Mouse (Mus musculus): ENCODE results near the gene Mrpl45. TPM values are rescaled to one million over a fixed set of nuclear protein-coding genes. Genes with fewer than 3 reads are reported as not detected.

The Mrpl45 gene
- polyA plus RNA-seq, 1 experiment, result 48.5 TPM

DNA sequence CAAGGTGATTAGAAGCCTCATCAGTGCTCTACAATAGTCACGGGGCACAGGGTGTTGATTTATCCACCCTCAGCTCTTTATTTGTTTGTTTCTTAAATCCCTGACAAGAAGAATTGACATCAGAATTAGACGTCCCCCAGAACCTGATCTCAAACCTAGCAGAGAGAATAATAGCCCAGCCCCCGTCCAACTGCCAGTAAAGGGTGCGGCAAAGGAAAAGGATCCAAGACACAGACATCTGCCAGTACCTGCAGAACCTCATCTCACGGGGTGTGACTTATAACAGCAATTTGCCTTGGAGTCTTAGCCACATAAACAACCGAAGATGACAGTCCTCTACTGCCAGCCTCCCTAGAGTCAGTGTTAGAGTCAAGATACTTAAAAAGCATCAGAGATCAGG is 28.5 kb upstream of the Mrpl45 start:
- Histone ChIP-seq H3K27me3 (ENCODE audit: control insufficient read depth, insufficient read depth, insufficient read length) (no peaks in the 10 kb centered on the region), H3K36me3 (ENCODE audit: control insufficient read depth, insufficient read depth) (no peaks in the 10 kb centered on the region), H3K79me2 (ENCODE audit: control insufficient read depth, insufficient read depth) (no peaks in the 10 kb centered on the region), H3ac (ENCODE audit: control insufficient read depth, insufficient read length, low read depth) (no peak overlapping the region), H3K4me3 (ENCODE audit: insufficient read depth, poor library complexity, severe bottlenecking) (no peak overlapping the region), H3K79me3 (ENCODE audit: low read depth) (no peaks in the 10 kb centered on the region)
- TF ChIP-seq USF1 (IDR thresholded peaks at IDR 0.05; ENCODE audit: low read depth), result no peak
- TF ChIP-seq MYOG (IDR thresholded peaks at IDR 0.05; ENCODE audit: control insufficient read depth, extremely low read depth, insufficient read length), result no peak
- TF ChIP-seq CEBPB (IDR thresholded peaks at IDR 0.05; ENCODE audit: low read depth), result no peak
- no peak for TF ChIP-seq MAX (IDR thresholded peaks at IDR 0.05)
- no peak for TF ChIP-seq CTCF (IDR thresholded peaks at IDR 0.05; ENCODE audit: control insufficient read depth, insufficient read depth, insufficient read length)
- no peak for TF ChIP-seq FOSL1 (IDR thresholded peaks at IDR 0.05; ENCODE audit: insufficient read depth, low read length, poor library complexity, severe bottlenecking)
- TF ChIP-seq MYOD1 (IDR thresholded peaks at IDR 0.05; ENCODE audit: control insufficient read depth, insufficient read length, low read depth), result no peak

DNA sequence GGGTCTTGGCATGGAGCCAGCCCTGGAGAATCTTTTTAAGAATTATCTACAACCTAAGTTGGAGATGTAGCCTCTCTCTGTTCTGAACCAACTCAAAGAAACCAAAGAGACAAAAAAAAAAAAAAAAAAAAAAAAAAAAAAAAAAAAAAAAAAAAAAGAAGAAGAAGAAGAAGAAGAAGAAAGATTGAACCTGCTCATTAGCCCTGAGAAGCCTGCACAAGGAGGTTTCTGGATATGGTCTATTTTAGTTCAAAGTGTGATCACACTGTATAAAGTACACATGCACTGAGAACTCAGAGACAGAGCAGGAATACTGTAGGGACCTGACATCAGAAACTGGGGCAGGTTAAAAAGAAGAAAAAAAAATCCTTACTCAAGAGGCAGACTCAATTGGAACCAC is 27.9 kb upstream of the Mrpl45 start:
- H3K79me3 ChIP-seq (ENCODE audit: low read depth), result no peaks in the 10 kb centered on the region
- no peak overlapping the region for H3ac ChIP-seq (ENCODE audit: control insufficient read depth, insufficient read length, low read depth)
- no peak overlapping the region for H3K4me3 ChIP-seq (ENCODE audit: insufficient read depth, poor library complexity, severe bottlenecking)
- no peaks in the 10 kb centered on the region for H3K27me3 ChIP-seq (ENCODE audit: control insufficient read depth, insufficient read depth, insufficient read length)
- no peaks in the 10 kb centered on the region for H3K79me2 ChIP-seq (ENCODE audit: control insufficient read depth, insufficient read depth)
- H3K36me3 ChIP-seq (ENCODE audit: control insufficient read depth, insufficient read depth), result no peaks in the 10 kb centered on the region
- TF ChIP-seq CEBPB (IDR thresholded peaks at IDR 0.05; ENCODE audit: low read depth), result no peak
- no peak for TF ChIP-seq MAX (IDR thresholded peaks at IDR 0.05)
- no peak for TF ChIP-seq CTCF (IDR thresholded peaks at IDR 0.05; ENCODE audit: control insufficient read depth, insufficient read depth, insufficient read length)
- no peak for TF ChIP-seq FOSL1 (IDR thresholded peaks at IDR 0.05; ENCODE audit: insufficient read depth, low read length, poor library complexity, severe bottlenecking)
- no peak for TF ChIP-seq MYOG (IDR thresholded peaks at IDR 0.05; ENCODE audit: control insufficient read depth, extremely low read depth, insufficient read length)
- TF ChIP-seq USF1 (IDR thresholded peaks at IDR 0.05; ENCODE audit: low read depth), result no peak

DNA sequence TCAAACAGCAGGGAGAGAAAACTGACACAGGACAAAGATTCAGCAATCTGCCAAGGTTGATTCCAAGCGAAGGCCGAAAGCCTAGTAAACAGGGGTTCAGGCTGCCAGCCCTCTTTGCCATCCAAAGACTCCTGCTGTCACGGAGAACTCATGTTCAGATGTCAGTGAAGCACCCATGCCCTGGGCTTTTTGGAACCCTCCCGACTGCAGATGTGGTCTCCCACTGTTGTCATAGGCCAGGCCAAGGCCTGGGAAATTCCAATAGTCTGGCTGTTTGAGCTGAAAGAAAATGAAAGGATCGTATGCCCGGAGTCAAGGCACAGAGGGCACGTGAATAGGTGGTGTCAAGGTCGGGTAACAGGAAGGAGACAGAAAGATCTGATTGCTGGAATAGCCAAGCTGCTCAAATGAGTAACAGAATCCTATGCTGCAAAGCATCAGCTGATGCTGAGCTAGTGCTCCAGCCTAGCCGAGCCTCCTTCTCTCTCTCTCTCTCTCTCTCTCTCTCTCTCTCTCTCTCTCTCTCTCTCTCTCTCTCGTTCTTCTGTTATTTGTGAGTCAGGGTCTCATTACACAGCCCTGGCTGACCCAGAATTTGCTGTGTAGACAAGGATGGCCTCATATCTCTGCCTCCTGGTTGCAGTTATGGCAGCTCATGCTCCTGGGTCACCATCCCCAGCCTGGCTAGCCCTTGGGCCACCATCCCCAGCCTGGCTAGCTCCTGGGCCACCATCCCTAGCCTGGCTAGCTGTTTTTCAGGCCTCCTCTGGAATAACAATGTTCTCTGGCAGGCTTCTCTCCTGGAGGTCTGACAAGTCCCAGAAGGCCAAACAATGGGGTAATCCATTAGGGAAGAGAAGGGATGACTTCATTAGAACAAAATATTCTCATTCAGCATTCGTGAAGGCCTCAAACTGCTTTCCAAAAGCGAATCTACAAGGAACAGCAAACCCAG is 26.0 kb upstream of the Mrpl45 start:
- H3K79me3 ChIP-seq (ENCODE audit: low read depth), result no peaks in the 10 kb centered on the region
- TF ChIP-seq MYOD1 (IDR thresholded peaks at IDR 0.05; ENCODE audit: control insufficient read depth, insufficient read length, low read depth) (no peak), FOSL1 (IDR thresholded peaks at IDR 0.05; ENCODE audit: insufficient read depth, low read length, poor library complexity, severe bottlenecking) (no peak)
- H3ac ChIP-seq (ENCODE audit: control insufficient read depth, insufficient read length, low read depth), result no peak overlapping the region
- H3K4me3 ChIP-seq (ENCODE audit: insufficient read depth, poor library complexity, severe bottlenecking), result no peak overlapping the region
- no peaks in the 10 kb centered on the region for H3K79me2 ChIP-seq (ENCODE audit: control insufficient read depth, insufficient read depth)
- H3K27me3 ChIP-seq (ENCODE audit: control insufficient read depth, insufficient read depth, insufficient read length), result no peaks in the 10 kb centered on the region
- H3K36me3 ChIP-seq (ENCODE audit: control insufficient read depth, insufficient read depth), result no peaks in the 10 kb centered on the region

DNA sequence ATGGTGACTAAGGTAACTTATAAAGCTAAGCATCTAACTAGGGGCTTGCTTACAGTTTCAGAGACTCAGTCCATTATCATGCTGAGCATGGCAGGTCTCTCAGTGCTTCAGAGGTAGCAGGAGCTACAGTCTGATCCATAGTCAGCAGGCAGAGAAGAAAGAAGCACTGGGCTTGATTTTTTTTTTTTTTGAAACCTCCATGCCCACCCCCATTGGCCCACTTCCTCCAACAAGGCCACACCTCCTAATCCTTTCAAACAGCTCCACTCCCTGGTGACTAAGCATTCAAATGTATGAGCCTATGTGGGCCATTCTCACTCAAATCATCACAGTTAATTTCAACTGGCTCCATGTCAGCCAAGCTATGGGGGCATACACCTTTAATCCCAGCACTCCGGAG is 22.8 kb upstream of the Mrpl45 start:
- no peaks in the 10 kb centered on the region for H3K79me3 ChIP-seq (ENCODE audit: low read depth)
- no peaks in the 10 kb centered on the region for H3K36me3 ChIP-seq (ENCODE audit: control insufficient read depth, insufficient read depth)
- TF ChIP-seq MAX (IDR thresholded peaks at IDR 0.05), result no peak
- H3K79me2 ChIP-seq (ENCODE audit: control insufficient read depth, insufficient read depth), result no peaks in the 10 kb centered on the region
- no peaks in the 10 kb centered on the region for H3K27me3 ChIP-seq (ENCODE audit: control insufficient read depth, insufficient read depth, insufficient read length)
- no peak overlapping the region for H3K4me3 ChIP-seq (ENCODE audit: insufficient read depth, poor library complexity, severe bottlenecking)
- H3ac ChIP-seq (ENCODE audit: control insufficient read depth, insufficient read length, low read depth), result no peak overlapping the region

DNA sequence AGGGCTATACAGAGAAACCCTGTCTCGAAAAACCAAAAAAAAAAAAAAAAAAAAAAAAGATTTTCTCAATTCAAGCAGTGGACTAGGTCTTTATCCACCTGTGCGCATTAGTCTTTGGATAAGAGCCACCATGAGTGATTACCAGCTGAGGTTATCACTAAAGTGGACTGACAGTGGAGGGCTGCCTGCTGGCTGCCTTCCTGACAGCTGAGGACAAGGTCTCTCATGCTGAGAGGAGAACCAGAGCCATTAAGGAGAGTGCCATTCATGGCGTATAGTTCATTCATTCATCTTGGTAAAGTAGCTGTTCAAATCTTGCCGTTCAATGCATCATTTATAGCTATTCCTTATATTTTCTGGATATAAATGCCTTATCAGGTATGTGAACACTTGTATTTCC is 19.0 kb upstream of the Mrpl45 start:
- Histone ChIP-seq H3K4me3 (ENCODE audit: insufficient read depth, poor library complexity, severe bottlenecking) (no peak overlapping the region), H3K27me3 (ENCODE audit: control insufficient read depth, insufficient read depth, insufficient read length) (no peaks in the 10 kb centered on the region), H3K36me3 (ENCODE audit: control insufficient read depth, insufficient read depth) (no peaks in the 10 kb centered on the region), H3K79me2 (ENCODE audit: control insufficient read depth, insufficient read depth) (no peaks in the 10 kb centered on the region), H3ac (ENCODE audit: control insufficient read depth, insufficient read length, low read depth) (no peak overlapping the region), H3K79me3 (ENCODE audit: low read depth) (no peaks in the 10 kb centered on the region)
- no peak for TF ChIP-seq MAX (IDR thresholded peaks at IDR 0.05)

DNA sequence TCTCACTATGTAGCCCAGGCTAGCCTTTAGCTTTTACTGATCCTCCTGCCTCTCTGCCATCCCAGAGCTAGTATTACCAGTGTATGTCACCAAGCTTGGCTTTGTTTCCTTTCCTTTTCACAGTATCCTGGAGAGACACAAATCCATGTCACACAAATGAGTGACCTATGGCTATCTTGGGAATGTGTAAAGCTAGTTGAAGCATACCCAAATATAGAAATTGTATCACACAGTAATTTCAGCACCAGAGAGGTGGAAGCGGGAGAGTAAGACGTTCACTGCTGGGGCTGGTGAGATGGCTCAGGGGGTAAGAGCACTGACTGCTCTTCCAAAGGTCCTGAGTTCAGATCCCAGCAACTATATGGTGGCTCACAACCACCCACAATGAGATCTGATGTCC is 15.6 kb upstream of the Mrpl45 start:
- TF ChIP-seq CEBPB (IDR thresholded peaks at IDR 0.05; ENCODE audit: low read depth), result no peak
- no peak for TF ChIP-seq CTCF (IDR thresholded peaks at IDR 0.05; ENCODE audit: control insufficient read depth, insufficient read depth, insufficient read length)
- TF ChIP-seq FOSL1 (IDR thresholded peaks at IDR 0.05; ENCODE audit: insufficient read depth, low read length, poor library complexity, severe bottlenecking), result no peak
- no peak for TF ChIP-seq USF1 (IDR thresholded peaks at IDR 0.05; ENCODE audit: low read depth)
- no peak for TF ChIP-seq MYOD1 (IDR thresholded peaks at IDR 0.05; ENCODE audit: control insufficient read depth, insufficient read length, low read depth)
- no peak for TF ChIP-seq MYOG (IDR thresholded peaks at IDR 0.05; ENCODE audit: control insufficient read depth, extremely low read depth, insufficient read length)
- no peak for TF ChIP-seq MAX (IDR thresholded peaks at IDR 0.05)
- Histone ChIP-seq H3K79me2 (ENCODE audit: control insufficient read depth, insufficient read depth) (no peaks in the 10 kb centered on the region), H3K79me3 (ENCODE audit: low read depth) (no peaks in the 10 kb centered on the region), H3K27me3 (ENCODE audit: control insufficient read depth, insufficient read depth, insufficient read length) (no peaks in the 10 kb centered on the region), H3K4me3 (ENCODE audit: insufficient read depth, poor library complexity, severe bottlenecking) (no peak overlapping the region), H3K36me3 (ENCODE audit: control insufficient read depth, insufficient read depth) (no peaks in the 10 kb centered on the region), H3ac (ENCODE audit: control insufficient read depth, insufficient read length, low read depth) (no peak overlapping the region)

All from C2C12 (cell line).